Mouse (Mus musculus) cerebellum, adult 18-20 months (tissue): Measurements from ENCODE around the gene Il10rb.
A peak's percentile ranks its signal among the peaks of the same experiment; 100 is the strongest.

Experiments used
- DNase-seq, 2 experiments: peaks; one replicate each; pipeline ENCODE4 v3.0.0; 2021

Gene Il10rb

GRCm38 (mm10) chr16:91405640-91406584 lies at the start of gene Il10rb:
Gene Il10rb, plus strand, starts transcription at chr16:91406164.
- DNase-seq, result peak; percentile 29 to 44

GRCm38 (mm10) chr16:91356760-91357525 lies 49.0 kb upstream of the Il10rb start:
- DNase-seq, result no peak

- DNase-seq, result no peak
Measured at GRCm38 (mm10) chr16:91357526-91357900, 48.5 kb upstream of the Il10rb start.

GRCm38 (mm10) chr16:91358555-91358954 lies 47.4 kb upstream of the Il10rb start:
- DNase-seq, result peak; percentile 47 to 66

GRCm38 (mm10) chr16:91359531-91359930 lies 46.4 kb upstream of the Il10rb start:
- DNase-seq, result no peak

- DNase-seq, result no peak
Measured at GRCm38 (mm10) chr16:91360162-91360561, 45.8 kb upstream of the Il10rb start.

- no peak for DNase-seq
Measured at GRCm38 (mm10) chr16:91362006-91362405, 44.0 kb upstream of the Il10rb start.

GRCm38 (mm10) chr16:91362616-91363272 lies 43.2 kb upstream of the Il10rb start:
- no peak for DNase-seq

GRCm38 (mm10) chr16:91363483-91363882 lies 42.5 kb upstream of the Il10rb start:
- DNase-seq, result no peak

- no peak for DNase-seq
Measured at GRCm38 (mm10) chr16:91366567-91366966, 39.4 kb upstream of the Il10rb start.

GRCm38 (mm10) chr16:91367066-91367465 lies 38.9 kb upstream of the Il10rb start:
- no peak for DNase-seq

GRCm38 (mm10) chr16:91372577-91373472 lies 33.1 kb upstream of the Il10rb start, which contains the start of gene Ifnar2:
Gene Ifnar2, plus strand, starts transcription at chr16:91372783.
- peak; percentile 77 to 81 for DNase-seq

- no peak for DNase-seq
Measured at GRCm38 (mm10) chr16:91373473-91374252, 32.3 kb upstream of the Il10rb start.

GRCm38 (mm10) chr16:91374253-91374634 lies 31.7 kb upstream of the Il10rb start:
- no peak for DNase-seq

GRCm38 (mm10) chr16:91376701-91377100 lies 29.3 kb upstream of the Il10rb start:
- DNase-seq, result no peak

GRCm38 (mm10) chr16:91378431-91378986 lies 27.5 kb upstream of the Il10rb start:
- DNase-seq, result no peak

GRCm38 (mm10) chr16:91378991-91379390 lies 27.0 kb upstream of the Il10rb start:
- DNase-seq, result no peak

GRCm38 (mm10) chr16:91379412-91379811 lies 26.6 kb upstream of the Il10rb start:
- DNase-seq, result no peak

- no peak for DNase-seq
Measured at GRCm38 (mm10) chr16:91380151-91380550, 25.8 kb upstream of the Il10rb start.

- no peak for DNase-seq
Measured at GRCm38 (mm10) chr16:91381606-91382005, 24.4 kb upstream of the Il10rb start.

- no peak for DNase-seq
Measured at GRCm38 (mm10) chr16:91382261-91382790, 23.6 kb upstream of the Il10rb start.
